Mouse (Mus musculus) forebrain, embryonic 14.5 days (tissue): ENCODE measurements at regions not wholly inside any gene's neighbourhood (a gene's known extent, or its start where the extent isn't known, plus 50 kb on each side); places are given as distances from the start of the nearest gene placed in this dataset.
"Not testable (repeated sequence)": the region's sequence is repeated elsewhere in the genome, so short reads cannot be mapped to it uniquely, and the experiment has no call there.

ENCODE experiments used
- ATAC-seq: fragments of 200-750 bp; cut with Nextera tagmentation; 2 replicates; pipeline ENCODE4 v1.8.0; 2017; ENCODE audit warnings: mild to moderate bottlenecking, moderate library complexity
- DNase-seq: peaks from one replicate; pipeline ENCODE4 v3.0.0-alpha.2; 2015; ENCODE audit warnings: low spot score
- H3K27ac ChIP-seq: fragments of 300-500 bp; sonication (generic); 2 replicates; pipeline ENCODE4 v1.5.1; 2014; ENCODE audit warnings: low read depth, mild to moderate bottlenecking, control low read depth, low read length, moderate library complexity
- H3K27me3 ChIP-seq: fragments of 300-500 bp; sonication (generic); replicated peaks from 2 replicates; pipeline ENCODE4 v1.6.1; 2014; ENCODE audit warnings: low read length, control low read depth, mixed read lengths; ENCODE audit not compliant: control insufficient read depth, insufficient read depth
- H3K36me3 ChIP-seq: fragments of 300-500 bp; sonication (generic); 2 replicates; pipeline ENCODE4 v1.6.1; 2014; ENCODE audit warnings: low read length, control low read depth; ENCODE audit not compliant: control insufficient read depth, insufficient read depth
- H3K4me1 ChIP-seq: fragments of 300-500 bp; sonication (generic); 2 replicates; pipeline ENCODE4 v1.6.1; 2014; ENCODE audit warnings: antibody characterized with exemption, low read length, control low read depth; ENCODE audit not compliant: control insufficient read depth, insufficient read depth
- H3K4me2 ChIP-seq: fragments of 300-500 bp; sonication (generic); 2 replicates; pipeline ENCODE4 v1.6.1; 2014; ENCODE audit warnings: mild to moderate bottlenecking, control low read depth, low read length
- H3K4me3 ChIP-seq: fragments of 300-500 bp; sonication (generic); 2 replicates; pipeline ENCODE4 v1.5.1; 2014; ENCODE audit warnings: low read depth, low read length, control low read depth
- H3K9ac ChIP-seq: fragments of 300-500 bp; sonication (generic); 2 replicates; pipeline ENCODE4 v1.6.1; 2014; ENCODE audit warnings: mild to moderate bottlenecking, low read length, control low read depth, moderate library complexity
- H3K9me3 ChIP-seq: fragments of 300-500 bp; sonication (generic); replicated peaks from 2 replicates; pipeline ENCODE4 v1.6.1; 2016; ENCODE audit warnings: low read length, control low read depth, mixed read lengths; ENCODE audit not compliant: control insufficient read depth
- WGBS: fragments of 180-500 bp; shearing (Covaris S2); extraction: QIAGEN DNeasy Blood & Tissue Kit; methylation state at CpG from one replicate; pipeline ENCODE4 v1.1.7; 2014; 5-methylcytosine and 5-hydroxymethylcytosine counted together

- ATAC-seq: no peak
- H3K9ac ChIP-seq: no peak overlapping the region
- no peak for DNase-seq
- H3K4me2 ChIP-seq: no peak overlapping the region
- no peaks in the 10 kb centered on the region for H3K27me3 ChIP-seq
- H3K4me3 ChIP-seq: no peak overlapping the region
- no peaks in the 10 kb centered on the region for H3K9me3 ChIP-seq
- 74% methylated on average over 3 of the region's 3 CpGs for WGBS
- H3K27ac ChIP-seq: no peak overlapping the region
- H3K36me3 ChIP-seq: no peaks in the 10 kb centered on the region
- H3K4me1 ChIP-seq: no peaks in the 10 kb centered on the region
Observed at GRCm38 (mm10) chr3:8270935-8271298, 1339.0 kb downstream of the Zfp704 start.

GRCm38 (mm10) chr3:8270009-8270934 lies 1339.6 kb downstream of the Zfp704 start:
- Histone ChIP-seq H3K9ac (no peak overlapping the region), H3K4me3 (no peak overlapping the region), H3K9me3 (no peaks in the 10 kb centered on the region), H3K27ac (no peak overlapping the region), H3K36me3 (no peaks in the 10 kb centered on the region), H3K4me2 (no peak overlapping the region), H3K27me3 (no peaks in the 10 kb centered on the region), H3K4me1 (no peaks in the 10 kb centered on the region)
- DNase-seq (peak; percentile 64), ATAC-seq (peak; percentile 84)
- WGBS: 16% methylated on average over 1 of the region's 1 CpGs

GRCm38 (mm10) chr3:8265783-8266182 lies 1344.1 kb downstream of the Zfp704 start:
- H3K36me3 ChIP-seq: no peaks in the 10 kb centered on the region
- no peak overlapping the region for H3K4me2 ChIP-seq
- 89% methylated on average over 3 of the region's 3 CpGs for WGBS
- no peak overlapping the region for H3K9ac ChIP-seq
- H3K4me1 ChIP-seq: no peaks in the 10 kb centered on the region
- H3K27me3 ChIP-seq: no peaks in the 10 kb centered on the region
- ATAC-seq (no peak), DNase-seq (no peak)
- H3K4me3 ChIP-seq: no peak overlapping the region
- no peaks in the 10 kb centered on the region for H3K9me3 ChIP-seq
- no peak overlapping the region for H3K27ac ChIP-seq

- Histone ChIP-seq H3K27me3 (no peaks in the 10 kb centered on the region), H3K4me2 (no peak overlapping the region), H3K4me1 (no peaks in the 10 kb centered on the region), H3K36me3 (no peaks in the 10 kb centered on the region), H3K27ac (no peak overlapping the region), H3K9me3 (no peaks in the 10 kb centered on the region), H3K9ac (no peak overlapping the region), H3K4me3 (no peak overlapping the region)
- ATAC-seq: no peak
- 95% methylated on average over 4 of the region's 4 CpGs for WGBS
- no peak for DNase-seq
Observed at GRCm38 (mm10) chr3:8264366-8265033, 1345.4 kb downstream of the Zfp704 start.

GRCm38 (mm10) chr3:8257293-8257692 lies 1352.6 kb downstream of the Zfp704 start:
- H3K9ac ChIP-seq: no peak overlapping the region
- no peak overlapping the region for H3K4me3 ChIP-seq
- no peaks in the 10 kb centered on the region for H3K4me1 ChIP-seq
- H3K36me3 ChIP-seq: no peaks in the 10 kb centered on the region
- H3K4me2 ChIP-seq: no peak overlapping the region
- DNase-seq (no peak), ATAC-seq (no peak)
- H3K9me3 ChIP-seq: no peaks in the 10 kb centered on the region
- no peaks in the 10 kb centered on the region for H3K27me3 ChIP-seq
- H3K27ac ChIP-seq: no peak overlapping the region

GRCm38 (mm10) chr3:8252311-8252710 lies 1357.6 kb downstream of the Zfp704 start:
- Histone ChIP-seq H3K4me1 (no peaks in the 10 kb centered on the region), H3K27ac (no peak overlapping the region), H3K27me3 (no peaks in the 10 kb centered on the region), H3K36me3 (no peaks in the 10 kb centered on the region), H3K9me3 (no peaks in the 10 kb centered on the region), H3K4me2 (no peak overlapping the region), H3K4me3 (no peak overlapping the region), H3K9ac (no peak overlapping the region)
- ATAC-seq: no peak
- DNase-seq: no peak
- WGBS: 82% methylated on average over 2 of the region's 2 CpGs

GRCm38 (mm10) chr3:8248911-8249310 lies 1361.0 kb downstream of the Zfp704 start:
- H3K27ac ChIP-seq: no peak overlapping the region
- no peaks in the 10 kb centered on the region for H3K9me3 ChIP-seq
- no peaks in the 10 kb centered on the region for H3K36me3 ChIP-seq
- H3K4me2 ChIP-seq: no peak overlapping the region
- H3K9ac ChIP-seq: no peak overlapping the region
- no peaks in the 10 kb centered on the region for H3K4me1 ChIP-seq
- no peaks in the 10 kb centered on the region for H3K27me3 ChIP-seq
- no peak overlapping the region for H3K4me3 ChIP-seq
- no peak for ATAC-seq
- WGBS: 77% methylated on average over 1 of the region's 1 CpGs
- DNase-seq: no peak

- not testable (repeated sequence) for DNase-seq
Observed at GRCm38 (mm10) chr3:8245822-8246221, 1364.1 kb downstream of the Zfp704 start.

GRCm38 (mm10) chr3:8245195-8245789 lies 1364.6 kb downstream of the Zfp704 start:
- not testable (repeated sequence) for H3K9ac ChIP-seq, H3K4me3 ChIP-seq, H3K27ac ChIP-seq, H3K4me2 ChIP-seq, H3K4me1 ChIP-seq, H3K27me3 ChIP-seq, H3K9me3 ChIP-seq, H3K36me3 ChIP-seq
- peak; percentile 70; the same call in 1 of the 2 replicates for ATAC-seq
- DNase-seq: peak; percentile 53
- 66% methylated on average over 2 of the region's 2 CpGs for WGBS

More at GRCm38 (mm10) chr3:8245822-8246221, 1364.1 kb downstream of the Zfp704 start:
- H3K4me2 ChIP-seq, H3K4me3 ChIP-seq, H3K4me1 ChIP-seq, H3K27ac ChIP-seq, H3K36me3 ChIP-seq, H3K9ac ChIP-seq, ATAC-seq, H3K9me3 ChIP-seq, H3K27me3 ChIP-seq: not testable (repeated sequence)
- WGBS: 27% methylated on average over 1 of the region's 1 CpGs
